Mouse (Mus musculus): ENCODE measurements at regions not wholly inside any gene's neighbourhood (a gene's known extent, or its start where the extent isn't known, plus 50 kb on each side); places are given as distances from the start of the nearest gene placed in this dataset.

GRCm38 (mm10) chr5:4697346-4698095, 60.3 kb downstream of the Fzd1 start:
- no peak for DNase-seq

GRCm38 (mm10) chr5:4696701-4697100, 61.1 kb downstream of the Fzd1 start:
- DNase-seq: no peak

- no peak for DNase-seq
These were observed 68.7 kb downstream of the Fzd1 start for GRCm38 (mm10) chr5:4689130-4689529.

- no peak for DNase-seq
These were observed 82.5 kb downstream of the Fzd1 start for GRCm38 (mm10) chr5:4675316-4675715.

DNA sequence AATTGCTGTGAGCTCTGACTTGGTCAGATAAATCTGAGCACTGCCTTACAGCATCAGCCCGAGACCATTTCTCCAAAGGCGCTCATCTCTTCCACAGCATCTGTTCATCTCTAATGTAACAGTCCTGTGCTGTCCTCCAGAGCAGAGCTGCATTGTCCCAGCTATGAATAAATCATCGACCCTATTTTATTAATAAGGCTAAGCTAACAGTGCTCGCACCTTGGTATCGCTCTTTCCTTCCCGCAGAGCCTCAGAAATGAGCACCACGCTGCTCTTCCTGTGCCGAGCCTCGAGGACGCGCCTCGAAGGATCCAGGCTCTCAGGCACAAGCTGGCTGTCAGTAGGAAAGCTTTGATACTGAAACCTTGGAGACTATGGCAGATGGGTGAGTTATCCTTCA, 91.5 kb downstream of the Fzd1 start:
- no peak for DNase-seq

GRCm38 (mm10) chr5:4665978-4666377, 91.9 kb downstream of the Fzd1 start:
- DNase-seq: no peak

GRCm38 (mm10) chr5:4664918-4665317, 92.9 kb downstream of the Fzd1 start:
- DNase-seq: no peak

DNA sequence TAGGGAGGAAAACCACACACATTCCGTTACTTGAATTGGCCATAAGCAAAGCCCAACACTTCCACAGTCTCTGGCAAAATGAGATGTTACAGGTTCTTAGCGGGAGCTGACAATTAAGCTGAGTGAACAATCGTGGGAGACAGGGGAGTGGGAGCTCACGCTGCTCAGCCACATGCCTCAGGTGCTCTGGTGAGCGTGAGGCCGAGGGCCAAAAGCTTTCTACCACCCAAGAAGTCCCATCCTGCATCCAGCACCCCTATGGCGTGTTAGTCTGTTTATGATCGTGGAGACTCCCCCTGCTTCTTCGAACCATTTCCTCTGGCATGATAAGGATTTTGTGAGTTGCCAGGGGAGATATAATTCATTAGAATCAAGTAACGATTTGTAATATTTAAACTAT, 93.3 kb downstream of the Fzd1 start:
- no peak for DNase-seq

- no peak for DNase-seq
These were observed 95.6 kb downstream of the Fzd1 start for GRCm38 (mm10) chr5:4662198-4662585.

GRCm38 (mm10) chr5:4661420-4662197, 96.2 kb downstream of the Fzd1 start:
- DNase-seq: no peak

- no peak for DNase-seq
These were observed 99.9 kb downstream of the Fzd1 start for GRCm38 (mm10) chr5:4657982-4658381.

DNA sequence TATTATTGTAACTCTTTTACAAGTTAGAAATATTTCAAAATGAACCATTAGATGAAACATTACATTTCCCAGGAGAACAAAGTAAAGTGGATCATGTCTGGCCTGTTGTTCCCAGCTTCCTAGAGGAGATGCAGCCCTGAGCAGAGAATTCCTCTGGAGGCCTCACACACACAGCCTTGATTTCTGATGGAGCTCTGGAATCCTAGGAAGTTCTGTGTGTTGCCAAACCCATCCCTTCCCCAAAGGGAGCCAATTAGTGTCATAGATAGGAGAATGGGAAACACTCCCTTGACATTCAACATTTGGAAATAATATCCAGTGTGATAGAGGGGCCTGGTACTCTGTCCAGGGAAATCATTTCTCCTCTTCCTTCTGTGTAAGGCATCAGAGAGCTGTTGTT, 103.6 kb downstream of the Fzd1 start:
- DNase-seq: peak; percentile 16

GRCm38 (mm10) chr5:4651167-4651955, 106.5 kb downstream of the Fzd1 start:
- DNase-seq: no peak

DNA sequence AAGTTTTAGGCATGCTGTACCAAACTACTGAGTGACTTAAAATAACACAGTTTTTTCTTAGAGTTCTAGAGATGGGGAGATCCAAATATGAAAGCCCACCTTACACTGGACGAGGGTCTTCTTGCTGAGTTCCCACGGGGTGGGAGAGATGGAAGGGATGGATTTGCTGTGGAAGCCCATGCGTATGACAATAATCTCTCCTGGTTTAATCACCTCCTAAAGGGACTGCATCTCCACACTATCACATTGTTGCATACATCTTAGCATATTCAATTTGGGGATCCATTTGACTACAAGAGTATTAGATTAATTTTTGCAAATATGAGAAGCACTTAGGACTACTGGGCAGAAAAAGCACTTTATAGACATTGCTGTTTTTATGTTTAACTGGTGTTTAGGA, 107.1 kb downstream of the Fzd1 start:
- no peak for DNase-seq

DNA sequence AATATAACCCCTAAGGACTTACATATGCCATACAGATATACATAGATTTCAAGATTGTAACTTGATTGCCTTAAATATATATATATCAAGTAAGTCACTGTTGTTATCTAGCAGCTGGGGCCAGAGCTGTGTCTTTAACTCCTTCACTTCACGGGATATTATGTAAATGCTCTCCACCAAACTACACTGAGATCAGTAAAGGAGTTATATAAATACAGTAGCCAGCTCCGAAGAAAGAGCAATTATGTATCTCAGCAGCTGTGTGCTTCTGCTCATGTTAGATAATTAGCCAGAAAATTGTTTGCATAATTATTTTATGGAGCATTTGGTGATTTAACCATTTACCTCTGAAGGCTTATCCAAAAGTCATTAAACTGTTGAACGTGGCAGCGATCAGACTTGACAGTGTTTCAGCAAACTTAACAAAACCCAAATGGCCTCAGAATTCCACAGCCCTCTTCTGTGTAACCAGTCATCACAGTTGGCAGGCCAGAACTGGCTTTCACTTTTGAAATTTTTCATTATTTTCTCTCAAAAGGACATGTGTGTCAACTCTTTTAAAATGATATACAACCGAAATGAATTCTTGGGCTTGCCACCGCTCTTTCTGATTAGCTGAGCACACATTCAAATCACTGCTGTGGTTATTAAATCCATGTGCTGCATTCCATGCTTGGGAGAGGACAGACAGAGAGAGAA, 107.8 kb downstream of the Fzd1 start:
- DNase-seq: peak; percentile 10

DNA sequence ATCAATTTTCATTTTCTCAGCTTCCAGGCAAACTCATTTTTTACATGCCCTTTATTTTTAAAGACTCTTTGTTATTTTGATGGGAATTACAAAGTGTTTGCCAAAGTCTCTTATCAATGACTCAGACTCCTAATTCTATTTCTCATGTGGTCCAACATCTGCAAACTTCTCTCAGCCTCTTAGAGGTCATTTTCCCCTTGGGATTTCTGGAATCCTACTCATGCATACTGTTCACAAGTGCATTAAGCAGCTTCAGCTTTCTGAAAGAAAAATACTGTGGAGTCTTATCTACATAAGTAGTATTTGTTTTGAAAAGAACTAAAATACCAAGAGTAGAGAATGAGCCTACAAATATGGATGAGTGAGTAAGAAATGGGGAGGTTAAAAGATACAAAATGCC, 116.8 kb downstream of the Fzd1 start:
- no peak for DNase-seq

DNA sequence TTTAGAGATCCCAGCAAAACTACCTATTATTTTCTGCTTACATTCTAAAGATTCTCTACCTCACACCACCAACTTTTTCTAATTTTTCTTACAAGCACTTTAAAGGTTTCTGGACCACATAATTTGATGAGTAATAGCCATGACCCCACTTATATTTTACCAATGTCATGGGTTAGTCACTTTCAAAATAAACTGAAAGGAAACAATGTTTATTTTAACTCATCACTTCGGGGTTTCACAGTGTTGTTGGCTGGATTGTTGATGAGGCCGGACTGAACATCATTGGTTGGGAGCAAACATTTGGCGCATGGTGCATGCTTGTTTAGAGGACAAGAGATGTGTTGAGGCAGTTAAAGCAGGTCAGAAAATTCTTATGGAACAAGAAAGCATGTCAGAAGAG, 124.1 kb downstream of the Fzd1 start:
- DNase-seq: no peak

- no peak for DNase-seq
These were observed 132.6 kb downstream of the Fzd1 start for GRCm38 (mm10) chr5:4625206-4625605.

DNA sequence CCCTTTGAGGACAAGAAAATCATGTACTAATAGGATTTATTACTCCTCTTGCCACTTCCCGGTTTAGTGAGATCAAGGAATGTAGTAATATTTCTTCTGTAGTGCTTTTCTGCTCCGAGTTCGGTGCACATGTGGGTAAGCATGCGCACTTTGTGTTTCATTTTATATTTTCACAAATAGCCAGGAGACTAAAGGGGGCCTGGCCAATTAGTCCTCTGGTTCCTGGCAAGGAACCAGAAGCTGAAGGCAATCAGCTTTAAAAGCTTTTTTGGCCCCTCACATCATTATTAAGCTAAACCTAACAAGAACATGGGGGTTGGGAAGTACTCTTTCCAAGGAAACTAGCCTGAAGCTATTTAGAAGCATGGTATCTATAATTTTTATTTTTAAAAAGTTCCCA, 134.2 kb downstream of the Fzd1 start:
- DNase-seq: no peak

DNA sequence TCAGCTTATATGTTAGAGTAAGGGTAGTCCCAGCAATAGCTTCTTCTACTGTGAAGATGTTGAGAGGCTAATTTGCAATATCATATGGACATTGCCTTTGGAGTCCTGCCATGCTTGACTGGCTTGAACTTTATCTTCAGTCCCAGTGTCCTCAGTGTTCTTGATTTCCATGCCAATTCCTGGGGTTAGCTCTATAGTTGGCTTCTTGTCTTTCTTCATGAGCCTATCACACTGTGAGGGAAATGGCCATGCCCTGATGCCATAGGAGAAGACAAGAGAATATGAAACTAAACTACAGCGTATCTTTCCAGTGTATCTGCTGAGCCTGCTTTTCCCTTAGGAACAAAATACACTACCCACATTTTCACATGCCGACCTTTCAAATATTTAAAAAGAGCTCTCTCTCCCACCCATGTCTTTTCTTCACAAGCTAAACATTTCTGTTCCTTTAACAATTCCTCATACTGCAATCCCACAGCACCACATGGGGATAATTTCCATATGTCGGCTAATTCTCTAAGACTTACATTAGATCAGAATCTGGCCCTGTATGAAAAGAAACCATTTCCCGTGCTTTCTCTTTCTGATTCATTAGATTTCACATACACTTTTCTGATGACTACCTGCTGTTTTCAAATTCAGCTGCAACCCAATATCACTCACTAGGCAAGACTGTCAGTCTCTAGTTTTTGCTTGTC, 137.2 kb downstream of the Fzd1 start:
- DNase-seq: no peak

- no peak for DNase-seq
These were observed 142.6 kb downstream of the Fzd1 start for GRCm38 (mm10) chr5:4615233-4615632.

DNA sequence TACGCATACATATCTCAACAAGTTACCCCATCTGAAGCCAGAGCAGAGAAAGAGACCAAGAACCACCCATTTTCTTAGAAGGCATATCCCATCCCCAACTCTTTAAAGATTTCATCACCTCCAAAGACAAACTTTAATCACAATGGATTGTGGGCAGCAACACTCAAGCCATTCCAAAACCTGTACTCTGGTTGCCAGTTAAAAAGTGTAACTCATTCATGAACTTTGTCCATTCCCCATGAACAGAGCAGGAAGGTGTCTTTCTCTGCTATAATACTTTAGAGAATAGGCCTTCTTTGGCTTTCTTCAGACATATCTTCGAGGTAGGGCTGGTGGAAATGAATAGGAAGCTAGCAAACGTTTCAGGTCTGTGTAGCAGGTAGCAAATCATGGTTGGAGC, 160.4 kb downstream of the Fzd1 start:
- DNase-seq: no peak
